ENCODE assay signal across 8 mouse cellular contexts in the genomic region with DNA sequence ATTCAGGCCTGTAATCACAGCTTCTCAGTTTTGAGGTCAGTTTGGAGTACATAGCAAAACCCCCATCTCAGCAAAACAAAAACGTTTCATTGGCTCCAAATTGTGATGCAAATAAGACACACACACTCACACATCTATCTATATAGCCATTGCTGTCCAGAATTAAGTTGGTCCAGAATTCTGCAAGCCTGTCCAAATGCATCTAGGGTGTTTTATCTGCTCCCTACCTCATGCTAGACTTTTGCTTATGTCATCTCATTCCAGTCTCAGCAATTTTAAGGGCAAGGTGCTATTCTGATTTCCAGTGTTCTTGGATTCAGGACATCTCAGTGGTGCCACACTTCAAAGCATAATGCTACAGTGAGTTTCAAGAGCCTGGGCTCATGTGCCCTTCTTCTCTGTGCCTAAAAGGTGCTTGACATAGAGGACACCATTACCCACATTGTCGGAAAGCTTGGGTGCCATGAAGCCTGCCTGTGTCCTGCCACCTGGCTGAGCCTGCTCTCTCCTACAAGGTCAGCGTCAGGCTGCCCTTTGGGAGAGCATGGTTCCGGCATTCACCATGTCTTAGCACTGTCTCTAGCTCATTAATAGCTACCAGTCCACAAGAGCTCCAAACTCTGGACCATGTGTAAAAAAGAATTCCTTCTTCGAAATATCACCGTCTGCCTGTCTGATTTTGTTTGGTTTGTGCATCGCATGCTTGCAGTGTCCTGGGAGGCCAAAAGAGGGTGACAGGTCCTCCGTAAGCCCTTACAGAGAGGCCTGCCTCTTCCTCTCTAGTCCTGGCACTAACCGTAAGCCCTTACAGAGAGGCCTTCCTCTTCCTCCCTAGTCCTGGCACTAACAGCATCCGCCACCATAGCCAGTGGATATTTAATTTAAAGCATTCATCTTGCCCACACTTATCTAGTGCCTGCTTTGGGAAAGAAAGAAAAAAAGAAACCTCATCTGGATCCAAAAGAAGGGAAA. TPM values are rescaled to one million over a fixed set of nuclear protein-coding genes. Genes with fewer than 3 reads are reported as not detected.
DNase-seq lines count a peak whose midpoint lies in the region; ATAC-seq and TF ChIP-seq lines count a peak whose summit lies in the region.

No protein-coding gene starts in this region.

- peak overlapping the region; percentile 94 for H3K27ac ChIP-seq in liver, adult 2 months (replicated peaks; ENCODE audit: insufficient read depth, low read depth, low read length)
- peak overlapping the region; percentile 100 for H3K27ac ChIP-seq in forebrain, embryonic 10.5 days
- H3K27ac ChIP-seq in limb, embryonic 10.5 days, result peak overlapping the region; percentile 99
- H3K27ac ChIP-seq in neural tube, embryonic 13.5 days (replicated peaks), result peak overlapping the region; percentile 97

- no peak for TF ChIP-seq POLR2A in liver, adult 2 months (IDR thresholded peaks at IDR 0.05; ENCODE audit: extremely low read depth, insufficient read depth, low read length)

- ATAC-seq in neural tube, embryonic 13.5 days (ENCODE audit: low read depth), result no peak

- peaks cover 4% of the 10 kb centered on the region; the same call in 1 of the 2 replicates for H3K79me2 ChIP-seq in liver, adult 2 months (ENCODE audit: control insufficient read depth, insufficient read depth, low read length)

- 76% methylated on average over 10 of the region's 10 CpGs for WGBS in liver, adult 2 months
- WGBS in forebrain, embryonic 10.5 days, result 81% methylated on average over 10 of the region's 10 CpGs
- WGBS in limb, embryonic 10.5 days, result 89% methylated on average over 10 of the region's 10 CpGs
- WGBS in neural tube, embryonic 13.5 days, result 83% methylated on average over 10 of the region's 10 CpGs

- peaks cover 17% of the 10 kb centered on the region for H3K36me3 ChIP-seq in liver, adult 2 months (ENCODE audit: control insufficient read depth, insufficient read depth, low read length)
- H3K36me3 ChIP-seq in forebrain, embryonic 10.5 days (replicated peaks), result peaks cover 31% of the 10 kb centered on the region
- H3K36me3 ChIP-seq in limb, embryonic 10.5 days, result peaks cover 27% of the 10 kb centered on the region
- H3K36me3 ChIP-seq in neural tube, embryonic 13.5 days, result peaks cover 11% of the 10 kb centered on the region; the same call in 1 of the 2 replicates

- H3K9me3 ChIP-seq in forebrain, embryonic 10.5 days, result no peaks in the 10 kb centered on the region
- no peaks in the 10 kb centered on the region for H3K9me3 ChIP-seq in limb, embryonic 10.5 days (replicated peaks)
- no peaks in the 10 kb centered on the region for H3K9me3 ChIP-seq in neural tube, embryonic 13.5 days

- no peak overlapping the region for H3K4me3 ChIP-seq in liver, adult 2 months (ENCODE audit: insufficient read depth, low read depth, low read length)
- peak overlapping the region; percentile 85 for H3K4me3 ChIP-seq in forebrain, embryonic 10.5 days
- H3K4me3 ChIP-seq in limb, embryonic 10.5 days, result peak overlapping the region; percentile 77
- no peak overlapping the region for H3K4me3 ChIP-seq in neural tube, embryonic 13.5 days

- peaks cover 32% of the 10 kb centered on the region for H3K4me1 ChIP-seq in liver, adult 2 months (ENCODE audit: control insufficient read depth, insufficient read depth, low read length)
- peaks cover 60% of the 10 kb centered on the region for H3K4me1 ChIP-seq in forebrain, embryonic 10.5 days
- H3K4me1 ChIP-seq in limb, embryonic 10.5 days, result peaks cover 55% of the 10 kb centered on the region
- H3K4me1 ChIP-seq in neural tube, embryonic 13.5 days (replicated peaks), result peaks cover 57% of the 10 kb centered on the region

- no peaks in the 10 kb centered on the region for H3K27me3 ChIP-seq in liver, adult 2 months (ENCODE audit: control insufficient read depth, insufficient read depth, low read length)
- no peaks in the 10 kb centered on the region for H3K27me3 ChIP-seq in forebrain, embryonic 10.5 days (ENCODE audit: poor library complexity, severe bottlenecking)
- H3K27me3 ChIP-seq in limb, embryonic 10.5 days (ENCODE audit: low read depth, poor library complexity, severe bottlenecking), result no peaks in the 10 kb centered on the region
- no peaks in the 10 kb centered on the region for H3K27me3 ChIP-seq in neural tube, embryonic 13.5 days

- TF ChIP-seq CTCF in liver, adult 2 months (IDR thresholded peaks at IDR 0.05; ENCODE audit: low read depth, low read length), result no peak

- peak overlapping the region; percentile 87 for H3K4me2 ChIP-seq in neural tube, embryonic 13.5 days

- H3K9ac ChIP-seq in liver, adult 2 months (ENCODE audit: low read depth, low read length), result no peak overlapping the region
- peak overlapping the region; percentile 92 for H3K9ac ChIP-seq in neural tube, embryonic 13.5 days

- no peak for DNase-seq in liver, adult 2 months (ENCODE audit: extremely low read depth, low read depth, low spot score)
- DNase-seq in liver, result no peak
- no peak for DNase-seq in forebrain, embryonic 10.5 days (ENCODE audit: extremely low spot score, low spot score)
- peak; percentile 30 for DNase-seq in limb, embryonic 10.5 days (ENCODE audit: low spot score)
- no peak for DNase-seq in adrenal gland, postnatal 10 days
- no peak for DNase-seq in urinary bladder, postnatal 4 days (ENCODE audit: low spot score in 2 of 2)
- no peak for DNase-seq in embryo, embryonic 10.5 days (ENCODE audit: low spot score)

RNA-seq across cellular contexts. Expression of gene Pnrc2, which starts 1.2 kb away (rescaled TPM):
- total RNA-seq in liver, adult 2 months (2014; rRNA removed), result 37.3 and 56.5 TPM in 2 replicates
- 6.7 and 12.2 TPM in 2 replicates for polyA plus RNA-seq in liver, adult 2 months (2012; rRNA removed)
- polyA plus RNA-seq in forebrain, embryonic 10.5 days (2016; fragmentation: Nextera tagmentation; extraction: Ambion mirVana), result 205 and 219 TPM in 2 replicates
- 177 and 208 TPM in 2 replicates for polyA plus RNA-seq in limb, embryonic 10.5 days (2016; fragmentation: Nextera tagmentation; extraction: Ambion mirVana)
- 109 and 122 TPM in 2 replicates for polyA plus RNA-seq in neural tube, embryonic 13.5 days (2015; fragmentation: Nextera tagmentation; extraction: Ambion mirVana)
- 100 to 1,000 TPM in 1 of 2 experiments, 10 to 100 TPM in 1; 98.7 to 149 TPM for total RNA-seq in adrenal gland, postnatal 10 days (2021)

RNA-seq across cellular contexts. Expression of gene Srsf10, which starts 19.3 kb away (rescaled TPM):
- total RNA-seq in liver, adult 2 months (2014; rRNA removed), result 32.9 and 37.0 TPM in 2 replicates
- 31.3 and 36.4 TPM in 2 replicates for polyA plus RNA-seq in liver, adult 2 months (2012; rRNA removed)
- 383 and 421 TPM in 2 replicates for polyA plus RNA-seq in forebrain, embryonic 10.5 days (2016; fragmentation: Nextera tagmentation; extraction: Ambion mirVana)
- 328 and 383 TPM in 2 replicates for polyA plus RNA-seq in limb, embryonic 10.5 days (2016; fragmentation: Nextera tagmentation; extraction: Ambion mirVana)
- 198 and 233 TPM in 2 replicates for polyA plus RNA-seq in neural tube, embryonic 13.5 days (2015; fragmentation: Nextera tagmentation; extraction: Ambion mirVana)
- 100 to 1,000 TPM in 1 of 2 experiments, 10 to 100 TPM in 1; 94.0 to 117 TPM for total RNA-seq in adrenal gland, postnatal 10 days (2021)

RNA-seq across cellular contexts. Expression of gene Cnr2, which starts 20.3 kb away (rescaled TPM):
- total RNA-seq in liver, adult 2 months (2014; rRNA removed), result 3.0 and 3.9 TPM in 2 replicates
- polyA plus RNA-seq in liver, adult 2 months (2012; rRNA removed), result 1.4 and 2.1 TPM in 2 replicates
- polyA plus RNA-seq in forebrain, embryonic 10.5 days (2016; fragmentation: Nextera tagmentation; extraction: Ambion mirVana), result 0.30 and 0.48 TPM in 2 replicates
- 0.38 and 0.53 TPM in 2 replicates for polyA plus RNA-seq in limb, embryonic 10.5 days (2016; fragmentation: Nextera tagmentation; extraction: Ambion mirVana)
- 0.12 and 0.25 TPM in 2 replicates for polyA plus RNA-seq in neural tube, embryonic 13.5 days (2015; fragmentation: Nextera tagmentation; extraction: Ambion mirVana)
- total RNA-seq in adrenal gland, postnatal 10 days (2021), result 1 to 10 TPM; 2.4 to 3.9 TPM

RNA-seq across cellular contexts. Expression of gene Fuca1, which starts 45.7 kb away (rescaled TPM):
- total RNA-seq in liver, adult 2 months (2014; rRNA removed), result 45.7 and 46.4 TPM in 2 replicates
- polyA plus RNA-seq in liver, adult 2 months (2012; rRNA removed), result 54.9 and 58.7 TPM in 2 replicates
- 46.4 and 52.4 TPM in 2 replicates for polyA plus RNA-seq in forebrain, embryonic 10.5 days (2016; fragmentation: Nextera tagmentation; extraction: Ambion mirVana)
- 42.5 and 52.3 TPM in 2 replicates for polyA plus RNA-seq in limb, embryonic 10.5 days (2016; fragmentation: Nextera tagmentation; extraction: Ambion mirVana)
- polyA plus RNA-seq in neural tube, embryonic 13.5 days (2015; fragmentation: Nextera tagmentation; extraction: Ambion mirVana), result 53.8 and 63.6 TPM in 2 replicates
- 100 to 1,000 TPM in 1 of 2 experiments, 10 to 100 TPM in 1; 96.9 to 109 TPM for total RNA-seq in adrenal gland, postnatal 10 days (2021)

Comparison
In these comparisons a context has a peak if more than half of its experiments do, and no peak if none do; other contexts are left out.
1. H3K4me3 ChIP-seq: peak in forebrain, embryonic 10.5 days (single experiment) and limb, embryonic 10.5 days (single experiment); none in liver, adult 2 months (single experiment) and neural tube, embryonic 13.5 days (single experiment).
2. Peak in every context shown above with its lines, with median percentiles within 50 percentile points of each other: H3K27ac ChIP-seq.